Mouse (Mus musculus): ENCODE measurements at regions not wholly inside any gene's neighbourhood (a gene's known extent, or its start where the extent isn't known, plus 50 kb on each side); places are given as distances from the start of the nearest gene placed in this dataset.
"Not testable (repeated sequence)": the region's sequence is repeated elsewhere in the genome, so short reads cannot be mapped to it uniquely, and the experiment has no call there.

- peaks cover 51% of the 10 kb centered on the region for H3K9me3 ChIP-seq (replicated peaks; ENCODE audit: low read length)
- DNase-seq (ENCODE audit: extremely low read depth), result no peak
- H3K36me3 ChIP-seq (replicated peaks in 1 of 2; ENCODE audit: control insufficient read depth in 1 of 2, insufficient read depth in 1 of 2, low read length in 1 of 2), result no peaks in the 10 kb centered on the region
- dilution Hi-C loops (cut with MboI; ENCODE audit: extremely low pct_ligation_motif_present, extremely low pct_unique_long_range_greater_than_20kb, low sequenced_read_pairs) (no loop called here), in situ Hi-C loops (cut with MboI; ENCODE audit: low pct_ligation_motif_present, low pct_unique_long_range_greater_than_20kb, low sequenced_read_pairs) (no loop called here)
- no peak overlapping the region for H3K4me2 ChIP-seq (ENCODE audit: insufficient read depth, low read depth, poor library complexity, severe bottlenecking)
- no peak overlapping the region for H3K27ac ChIP-seq (ENCODE audit: insufficient read depth, low read depth)
- no peaks in the 10 kb centered on the region for H3K27me3 ChIP-seq (replicated peaks)
- TF ChIP-seq MAFK (IDR thresholded peaks at IDR 0.05; ENCODE audit: insufficient replicate concordance, low read length) (no peak), SMC3 (IDR thresholded peaks at IDR 0.05; ENCODE audit: low read depth, low read length) (no peak), E2F4 (IDR thresholded peaks at IDR 0.05; ENCODE audit: insufficient replicate concordance, low read depth, low read length) (no peak), IRF4 (IDR thresholded peaks at IDR 0.05; ENCODE audit: low read depth, low read length) (no peak), MEF2A (IDR thresholded peaks at IDR 0.05; ENCODE audit: borderline replicate concordance, low read depth, low read length) (no peak), CHD1 (IDR thresholded peaks at IDR 0.05; ENCODE audit: low read depth, low read length) (no peak), MYC (IDR thresholded peaks at IDR 0.05; ENCODE audit: low read depth, low read length) (no peak), JUND (conservative IDR thresholded peaks at IDR 0.05; ENCODE audit: low read depth, low read length) (no peak), HCFC1 (IDR thresholded peaks at IDR 0.05; ENCODE audit: low read depth, low read length) (no peak), PAX5 (IDR thresholded peaks at IDR 0.05; ENCODE audit: low read length) (no peak), UBTF (IDR thresholded peaks at IDR 0.05; ENCODE audit: low read depth, low read length) (no peak), ELF1 (IDR thresholded peaks at IDR 0.05; ENCODE audit: low read depth, low read length) (no peak), EP300 (IDR thresholded peaks at IDR 0.05; ENCODE audit: low read length) (no peak), RCOR1 (conservative IDR thresholded peaks at IDR 0.05; ENCODE audit: low read depth, low read length) (no peak), CTCF (conservative IDR thresholded peaks at IDR 0.05 in 1 of 2, IDR thresholded peaks at IDR 0.05 in 1 of 2; ENCODE audit: low read depth in 2 of 2, low read length in 2 of 2) (no peak)
- no peak overlapping the region for H3K4me3 ChIP-seq (replicated peaks in 1 of 3; ENCODE audit: low read depth in 2 of 3, low read length in 2 of 3, poor library complexity in 1 of 3)
- H3K79me2 ChIP-seq (replicated peaks; ENCODE audit: control insufficient read depth, extremely low read depth, insufficient read depth, poor library complexity, severe bottlenecking), result no peaks in the 10 kb centered on the region
- no peak overlapping the region for H3K9ac ChIP-seq (ENCODE audit: insufficient read depth, low read depth)
- no peaks in the 10 kb centered on the region for H3K4me1 ChIP-seq (ENCODE audit: control insufficient read depth in 1 of 2, insufficient read depth in 2 of 2)
Measured at GRCm38 (mm10) chr3:120341882-120342281, 557.6 kb upstream of the Ptbp2 start.

- DNase-seq (ENCODE audit: extremely low read depth), result no peak
- H3K4me1 ChIP-seq (ENCODE audit: control insufficient read depth in 1 of 2, insufficient read depth in 2 of 2), result no peaks in the 10 kb centered on the region
- H3K36me3 ChIP-seq (replicated peaks in 1 of 2; ENCODE audit: control insufficient read depth in 1 of 2, insufficient read depth in 1 of 2, low read length in 1 of 2), result no peaks in the 10 kb centered on the region
- TF ChIP-seq ZMIZ1 (IDR thresholded peaks at IDR 0.05; ENCODE audit: low read depth, low read length) (no peak), HCFC1 (IDR thresholded peaks at IDR 0.05; ENCODE audit: low read depth, low read length) (no peak)
- peaks cover 37% of the 10 kb centered on the region for H3K9me3 ChIP-seq (replicated peaks; ENCODE audit: low read length)
- H3K4me3 ChIP-seq (replicated peaks in 1 of 3; ENCODE audit: low read depth in 2 of 3, low read length in 2 of 3, poor library complexity in 1 of 3), result no peak overlapping the region
- in situ Hi-C loops (cut with MboI; ENCODE audit: low pct_ligation_motif_present, low pct_unique_long_range_greater_than_20kb, low sequenced_read_pairs), result no loop called here
- H3K27me3 ChIP-seq (replicated peaks), result no peaks in the 10 kb centered on the region
- H3K27ac ChIP-seq (ENCODE audit: insufficient read depth, low read depth), result no peak overlapping the region
- H3K4me2 ChIP-seq (ENCODE audit: insufficient read depth, low read depth, poor library complexity, severe bottlenecking), result no peak overlapping the region
- H3K79me2 ChIP-seq (replicated peaks; ENCODE audit: control insufficient read depth, extremely low read depth, insufficient read depth, poor library complexity, severe bottlenecking), result no peaks in the 10 kb centered on the region
- H3K9ac ChIP-seq (ENCODE audit: insufficient read depth, low read depth), result no peak overlapping the region
- dilution Hi-C loops (cut with MboI; ENCODE audit: extremely low pct_ligation_motif_present, extremely low pct_unique_long_range_greater_than_20kb, low sequenced_read_pairs), result no loop called here
Measured at GRCm38 (mm10) chr3:120335843-120336585, 551.7 kb upstream of the Ptbp2 start.

DNA sequence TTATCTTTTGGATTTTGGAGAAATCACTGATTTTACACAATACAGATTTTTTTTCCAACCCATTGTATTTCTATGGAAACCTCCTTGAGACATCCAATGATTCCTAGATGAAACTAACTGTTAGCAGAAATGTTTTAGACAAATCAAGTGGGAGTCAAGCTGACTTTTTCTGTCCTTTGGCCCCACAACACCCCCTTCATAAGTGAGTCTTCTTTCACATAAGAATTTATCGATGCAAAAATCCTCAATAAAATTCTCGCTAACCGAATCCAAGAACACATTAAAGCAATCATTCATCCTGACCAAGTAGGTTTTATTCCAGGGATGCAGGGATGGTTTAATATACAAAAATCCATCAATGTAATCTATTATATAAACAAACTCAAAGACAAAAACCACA lies 522.8 kb upstream of the Ptbp2 start:
- H3K4me2 ChIP-seq (ENCODE audit: insufficient read depth, low read depth, poor library complexity, severe bottlenecking); in situ Hi-C loops (cut with MboI; ENCODE audit: low pct_ligation_motif_present, low pct_unique_long_range_greater_than_20kb, low sequenced_read_pairs); H3K4me1 ChIP-seq (ENCODE audit: control insufficient read depth in 1 of 2, insufficient read depth in 2 of 2); H3K27ac ChIP-seq (ENCODE audit: insufficient read depth, low read depth); H3K27me3 ChIP-seq (replicated peaks); DNase-seq (ENCODE audit: extremely low read depth); H3K36me3 ChIP-seq (replicated peaks in 1 of 2; ENCODE audit: control insufficient read depth in 1 of 2, insufficient read depth in 1 of 2, low read length in 1 of 2); H3K9ac ChIP-seq (ENCODE audit: insufficient read depth, low read depth); H3K79me2 ChIP-seq (replicated peaks; ENCODE audit: control insufficient read depth, extremely low read depth, insufficient read depth, poor library complexity, severe bottlenecking); dilution Hi-C loops (cut with MboI; ENCODE audit: extremely low pct_ligation_motif_present, extremely low pct_unique_long_range_greater_than_20kb, low sequenced_read_pairs); H3K4me3 ChIP-seq (replicated peaks in 1 of 3; ENCODE audit: low read depth in 2 of 3, low read length in 2 of 3, poor library complexity in 1 of 3): not testable (repeated sequence)
- peaks cover 24% of the 10 kb centered on the region for H3K9me3 ChIP-seq (replicated peaks; ENCODE audit: low read length)
